Mouse (Mus musculus) forebrain, postnatal 0 days (tissue): ENCODE data around the gene Arpc1b. TPM values are rescaled to one million over a fixed set of nuclear protein-coding genes. Genes with fewer than 3 reads are reported as not detected.
A peak's percentile ranks its signal among the peaks of the same experiment; 100 is the strongest.
"Not testable (repeated sequence)": the region's sequence is repeated elsewhere in the genome, so short reads cannot be mapped to it uniquely, and the experiment has no call there.

Source experiments
- ATAC-seq: fragments of 200-750 bp; cut with Nextera tagmentation; 2 replicates; pipeline ENCODE4 v1.8.0; 2017; ENCODE audit warnings: mild to moderate bottlenecking, moderate library complexity
- DNase-seq: peaks from one replicate; pipeline ENCODE4 v3.0.0-alpha.2; 2015
- H3K27ac ChIP-seq: fragments of 300-500 bp; sonication (generic); 2 replicates; pipeline ENCODE4 v1.5.1; 2014; ENCODE audit warnings: low read depth, mild to moderate bottlenecking, antibody characterized with exemption, low read length, moderate library complexity, mixed read lengths
- H3K27me3 ChIP-seq: fragments of 300-500 bp; sonication (generic); 2 replicates; pipeline ENCODE4 v1.6.1; 2014; ENCODE audit warnings: mild to moderate bottlenecking, low read length, mixed read lengths; ENCODE audit not compliant: insufficient read depth
- H3K36me3 ChIP-seq: fragments of 300-500 bp; sonication (generic); 2 replicates; pipeline ENCODE4 v1.6.1; 2014; ENCODE audit warnings: mild to moderate bottlenecking, moderate library complexity; ENCODE audit not compliant: insufficient read depth
- H3K4me1 ChIP-seq: fragments of 300-500 bp; sonication (generic); 2 replicates; pipeline ENCODE4 v1.6.1; 2014; ENCODE audit warnings: antibody characterized with exemption; ENCODE audit not compliant: insufficient read depth
- H3K4me2 ChIP-seq: fragments of 300-500 bp; sonication (generic); 2 replicates; pipeline ENCODE4 v1.6.1; 2014; ENCODE audit warnings: low read depth, mild to moderate bottlenecking, moderate library complexity
- H3K4me3 ChIP-seq: fragments of 300-500 bp; sonication (generic); 2 replicates; pipeline ENCODE4 v1.5.1; 2014; ENCODE audit warnings: low read depth, low read length, mixed read lengths
- H3K9ac ChIP-seq: fragments of 300-500 bp; sonication (generic); 2 replicates; pipeline ENCODE4 v1.6.1; 2014; ENCODE audit warnings: mild to moderate bottlenecking
- H3K9me3 ChIP-seq: fragments of 300-500 bp; sonication (generic); 2 replicates; pipeline ENCODE4 v1.6.1; 2016; ENCODE audit warnings: low read length
- CTCF ChIP-seq: sonication (generic); IDR thresholded peaks from 2 replicates; pipeline ENCODE4 v1.5.1; 2016; ENCODE audit warnings: antibody characterized with exemption, control low read depth, low read depth
- WGBS: fragments of 180-500 bp; shearing (Covaris S2); extraction: QIAGEN DNeasy Blood & Tissue Kit; methylation state at CpG from one replicate; pipeline ENCODE4 v1.1.7; 2014; 5-methylcytosine and 5-hydroxymethylcytosine counted together
- polyA plus RNA-seq: library from polyadenylated mRNA; unstranded; fragments of >200 nt; fragmentation: Nextera tagmentation; extraction: Ambion mirVana; gene quantifications from 2 replicates; pipeline ENCODE4 v1.2.1, GENCODE M21; 2015
- total RNA-seq: library from RNA; depleted of rRNA; stranded (reverse); fragments of >200 nt; gene quantifications from 2 replicates; pipeline ENCODE4 v1.2.3, GENCODE M21; 2014; rRNA removed

Gene Arpc1b
- total RNA-seq: 28.6 and 34.2 TPM in 2 replicates
- 59.9 and 67.1 TPM in 2 replicates for polyA plus RNA-seq

- peak within 1 kb of the TSS; percentile 43 for H3K4me3 ChIP-seq
- peak within 1 kb of the TSS; percentile 35; the same call in 1 of the 2 replicates for H3K9ac ChIP-seq
- H3K4me2 ChIP-seq: peak within 1 kb of the TSS; percentile 56
- ATAC-seq (peak; percentile 52), DNase-seq (peak; percentile 31)
- H3K27ac ChIP-seq: no peak within 1 kb of the TSS
- no peaks in the 10 kb centered on the region for H3K4me1 ChIP-seq
- H3K9me3 ChIP-seq: no peaks in the 10 kb centered on the region
- no peak for TF ChIP-seq CTCF
- H3K36me3 ChIP-seq: peaks cover 16% of the 10 kb centered on the region
- 2% methylated on average over 50 of the region's 53 CpGs for WGBS
- peaks cover 7% of the 10 kb centered on the region; the same call in 1 of the 2 replicates for H3K27me3 ChIP-seq
Measured at GRCm38 (mm10) chr5:145114071-145114605, at the start of gene Arpc1b. TSS of gene Arpc1b (plus strand) at chr5:145114215.

GRCm38 (mm10) chr5:145064765-145065340 lies 49.2 kb upstream of the Arpc1b start:
- H3K27me3 ChIP-seq: no peaks in the 10 kb centered on the region
- no peak overlapping the region for H3K9ac ChIP-seq
- ATAC-seq: no peak
- H3K9me3 ChIP-seq: no peaks in the 10 kb centered on the region
- no peak for DNase-seq
- no peaks in the 10 kb centered on the region for H3K4me1 ChIP-seq
- no peak overlapping the region for H3K4me3 ChIP-seq
- 87% methylated on average over 1 of the region's 1 CpGs for WGBS
- TF ChIP-seq CTCF: no peak
- no peak overlapping the region for H3K27ac ChIP-seq
- H3K36me3 ChIP-seq: no peaks in the 10 kb centered on the region
- H3K4me2 ChIP-seq: no peak overlapping the region

- WGBS: 61% methylated on average over 3 of the region's 3 CpGs
- ATAC-seq: no peak
- TF ChIP-seq CTCF: no peak
Measured at GRCm38 (mm10) chr5:145068863-145069262, 45.2 kb upstream of the Arpc1b start.

GRCm38 (mm10) chr5:145069707-145070106 lies 44.3 kb upstream of the Arpc1b start:
- Histone ChIP-seq H3K4me1 (no peaks in the 10 kb centered on the region), H3K4me3 (no peak overlapping the region), H3K27ac (no peak overlapping the region), H3K9me3 (no peaks in the 10 kb centered on the region), H3K4me2 (no peak overlapping the region), H3K9ac (no peak overlapping the region), H3K36me3 (no peaks in the 10 kb centered on the region), H3K27me3 (no peaks in the 10 kb centered on the region)
- 2% methylated on average over 5 of the region's 5 CpGs for WGBS
- DNase-seq: peak; percentile 90
- ATAC-seq: peak; percentile 81
- peak; percentile 91 for TF ChIP-seq CTCF

More at GRCm38 (mm10) chr5:145068863-145069262, 45.2 kb upstream of the Arpc1b start:
- no peaks in the 10 kb centered on the region for H3K36me3 ChIP-seq
- H3K4me3 ChIP-seq: no peak overlapping the region
- H3K27ac ChIP-seq: no peak overlapping the region
- H3K9ac ChIP-seq: no peak overlapping the region
- H3K9me3 ChIP-seq: no peaks in the 10 kb centered on the region
- DNase-seq: no peak
- no peaks in the 10 kb centered on the region for H3K27me3 ChIP-seq
- H3K4me1 ChIP-seq: no peaks in the 10 kb centered on the region
- H3K4me2 ChIP-seq: no peak overlapping the region

GRCm38 (mm10) chr5:145071342-145071741 lies 42.7 kb upstream of the Arpc1b start:
- no peaks in the 10 kb centered on the region for H3K9me3 ChIP-seq
- H3K9ac ChIP-seq: no peak overlapping the region
- no peak overlapping the region for H3K4me2 ChIP-seq
- no peaks in the 10 kb centered on the region for H3K4me1 ChIP-seq
- no peak for DNase-seq
- H3K4me3 ChIP-seq: no peak overlapping the region
- H3K27ac ChIP-seq: no peak overlapping the region
- TF ChIP-seq CTCF: peak; percentile 49
- 47% methylated on average over 6 of the region's 6 CpGs for WGBS
- ATAC-seq: no peak
- H3K27me3 ChIP-seq: no peaks in the 10 kb centered on the region
- H3K36me3 ChIP-seq: no peaks in the 10 kb centered on the region

GRCm38 (mm10) chr5:145075081-145075480 lies 38.9 kb upstream of the Arpc1b start:
- ATAC-seq: no peak
- DNase-seq: no peak
- Histone ChIP-seq H3K4me1 (no peaks in the 10 kb centered on the region), H3K36me3 (no peaks in the 10 kb centered on the region), H3K27ac (no peak overlapping the region), H3K4me3 (no peak overlapping the region), H3K9me3 (no peaks in the 10 kb centered on the region), H3K4me2 (no peak overlapping the region), H3K9ac (no peak overlapping the region), H3K27me3 (no peaks in the 10 kb centered on the region)
- TF ChIP-seq CTCF: no peak
- WGBS: 57% methylated on average over 3 of the region's 3 CpGs

- Histone ChIP-seq H3K4me2 (no peak overlapping the region), H3K27ac (no peak overlapping the region), H3K9me3 (no peaks in the 10 kb centered on the region), H3K27me3 (no peaks in the 10 kb centered on the region), H3K4me1 (peaks cover 7% of the 10 kb centered on the region; the same call in 1 of the 2 replicates), H3K36me3 (no peaks in the 10 kb centered on the region), H3K9ac (no peak overlapping the region), H3K4me3 (no peak overlapping the region)
- DNase-seq: no peak
- ATAC-seq: no peak
- TF ChIP-seq CTCF: no peak
- 92% methylated on average over 10 of the region's 10 CpGs for WGBS
Measured at GRCm38 (mm10) chr5:145081866-145082613, 32.0 kb upstream of the Arpc1b start.

GRCm38 (mm10) chr5:145083201-145083600 lies 30.8 kb upstream of the Arpc1b start:
- Histone ChIP-seq H3K4me3 (peak overlapping the region; percentile 87), H3K9ac (peak overlapping the region; percentile 93), H3K27ac (peak overlapping the region; percentile 85), H3K4me2 (peak overlapping the region; percentile 85)
- H3K4me1 ChIP-seq, H3K36me3 ChIP-seq, H3K27me3 ChIP-seq, DNase-seq, H3K9me3 ChIP-seq: not testable (repeated sequence)
- WGBS: 54% methylated on average over 6 of the region's 6 CpGs
- ATAC-seq: peak; percentile 13
